12 mouse cellular contexts compared by ENCODE assay signal in genomic region chr5:24713199-24713598, GRCm38 (mm10). TPM values are rescaled to one million over a fixed set of nuclear protein-coding genes. Genes with fewer than 3 reads are reported as not detected.
DNase-seq lines count a peak whose midpoint lies in the region; ATAC-seq and TF ChIP-seq lines count a peak whose summit lies in the region.
"Had no signal": no experiment of that assay in that cellular context is flagged by ENCODE, and none has a peak within 500 bp of the region (broad histone marks: within the 10 kb centered on the region; RNA-seq: fewer than 3 reads in every experiment).

No protein-coding gene starts in this region.

- H3K27me3 ChIP-seq in lung, postnatal 0 days (replicated peaks; ENCODE audit: insufficient read depth, low read length), result no peaks in the 10 kb centered on the region
- H3K27me3 ChIP-seq in thymus, adult 2 months (ENCODE audit: control insufficient read depth, insufficient read depth, low read length), result no peaks in the 10 kb centered on the region
- H3K27me3 ChIP-seq: intestine, embryonic 15.5 days; limb, embryonic 12.5 days; midbrain, embryonic 12.5 days had no signal

- H3K36me3 ChIP-seq in lung, postnatal 0 days (ENCODE audit: insufficient read depth, low read length), result peaks cover 19% of the 10 kb centered on the region
- peaks cover 37% of the 10 kb centered on the region for H3K36me3 ChIP-seq in thymus, adult 2 months (ENCODE audit: control insufficient read depth, insufficient read depth, low read length)

- no peak for TF ChIP-seq CTCF in lung, postnatal 0 days (IDR thresholded peaks at IDR 0.05)
- TF ChIP-seq CTCF in lung, adult 2 months (IDR thresholded peaks at IDR 0.05; ENCODE audit: insufficient read depth, low read length), result no peak
- TF ChIP-seq CTCF in thymus, adult 2 months (IDR thresholded peaks at IDR 0.05; ENCODE audit: borderline replicate concordance, control insufficient read depth, extremely low read depth, insufficient read depth, low read length, poor library complexity), result no peak

- H3K4me1 ChIP-seq in lung, postnatal 0 days (ENCODE audit: insufficient read depth, low read depth, low read length), result no peaks in the 10 kb centered on the region
- no peaks in the 10 kb centered on the region; the same call in 1 of the 2 replicates for H3K4me1 ChIP-seq in lung, adult 2 months (ENCODE audit: control insufficient read depth, insufficient read depth, low read length)
- H3K4me1 ChIP-seq in thymus, adult 2 months (replicated peaks; ENCODE audit: control insufficient read depth, insufficient read depth, low read length), result no peaks in the 10 kb centered on the region
- H3K4me1 ChIP-seq: intestine, embryonic 15.5 days; limb, embryonic 12.5 days; midbrain, embryonic 12.5 days had no signal

- TF ChIP-seq POLR2A in lung, adult 2 months (IDR thresholded peaks at IDR 0.05; ENCODE audit: borderline replicate concordance, extremely low read depth, low read depth, low read length), result no peak
- no peak for TF ChIP-seq POLR2A in thymus, adult 2 months (IDR thresholded peaks at IDR 0.05; ENCODE audit: control insufficient read depth, extremely low read depth, insufficient read depth, low read length, poor library complexity)

- 77% methylated on average over 2 of the region's 2 CpGs for WGBS in lung, postnatal 0 days
- WGBS in lung, adult 2 months, result 56% methylated on average over 2 of the region's 2 CpGs
- 82% methylated on average over 2 of the region's 2 CpGs for WGBS in thymus, adult 2 months

- TF ChIP-seq EP300 in lung, postnatal 0 days (IDR thresholded peaks at IDR 0.05), result no peak

- no peak overlapping the region for H3K4me2 ChIP-seq in lung, postnatal 0 days (replicated peaks; ENCODE audit: low read depth, low read length)
- H3K4me2 ChIP-seq: intestine, embryonic 15.5 days; limb, embryonic 12.5 days; midbrain, embryonic 12.5 days had no signal

- no peak overlapping the region for H3K9ac ChIP-seq in lung, postnatal 0 days (replicated peaks; ENCODE audit: low read depth)
- H3K9ac ChIP-seq: intestine, embryonic 15.5 days; midbrain, embryonic 12.5 days had no signal

- no peak for DNase-seq in frontal cortex, postnatal 14 days (ENCODE audit: low spot score in 2 of 2)
- DNase-seq in lung, postnatal 0 days (ENCODE audit: low spot score), result peak; percentile 10
- DNase-seq in lung, adult 2 months, result no peak
- peak; percentile 70 to 73 for DNase-seq in cerebellum, adult 18-20 months
- peak; percentile 42 for DNase-seq in lung, postnatal 14 days
- DNase-seq in thymus, adult 2 months, result no peak
- no peak for DNase-seq in natural killer cell, adult 2 months (ENCODE audit: low spot score in 2 of 2)

- H3K27ac ChIP-seq in lung, postnatal 0 days (ENCODE audit: low read length), result no peak overlapping the region
- H3K27ac ChIP-seq in thymus, adult 2 months (ENCODE audit: control insufficient read depth, insufficient read depth, low read length), result no peak overlapping the region
- H3K27ac ChIP-seq: intestine, embryonic 15.5 days; limb, embryonic 12.5 days; midbrain, embryonic 12.5 days had no signal

- no peaks in the 10 kb centered on the region for H3K9me3 ChIP-seq in lung, postnatal 0 days (ENCODE audit: low read length)
- H3K9me3 ChIP-seq: intestine, embryonic 15.5 days had no signal

- H3K4me3 ChIP-seq in lung, postnatal 0 days (ENCODE audit: low read depth, low read length), result no peak overlapping the region
- H3K4me3 ChIP-seq in lung, adult 2 months (replicated peaks; ENCODE audit: extremely low read depth, low read depth, low read length), result no peak overlapping the region
- H3K4me3 ChIP-seq in thymus, adult 2 months (ENCODE audit: control insufficient read depth, insufficient read depth, low read length), result no peak overlapping the region
- H3K4me3 ChIP-seq: intestine, embryonic 15.5 days; limb, embryonic 12.5 days; midbrain, embryonic 12.5 days had no signal

- peak; percentile 51; the same call in 1 of the 2 replicates for ATAC-seq in frontal cortex, adult (ENCODE audit: low TSS enrichment)
- peak; percentile 37 for ATAC-seq in lung, postnatal 0 days
- ATAC-seq: intestine, embryonic 15.5 days had no signal

RNA-seq across cellular contexts. Expression of gene Wdr86, which starts 17.3 kb away (rescaled TPM):
- polyA plus RNA-seq in lung, postnatal 0 days (2015; fragmentation: Nextera tagmentation; extraction: Ambion mirVana), result 11.0 and 12.5 TPM in 2 replicates
- polyA plus RNA-seq in lung, adult 2 months (2012; rRNA removed), result 2.6 and 3.4 TPM in 2 replicates
- 5.7 and 6.8 TPM in 2 replicates for polyA plus RNA-seq in thymus, adult 2 months (2012; rRNA removed)
- polyA plus RNA-seq: C2C12 had no signal

RNA-seq across cellular contexts. Expression of gene Nub1, which starts 27.9 kb away (rescaled TPM):
- polyA plus RNA-seq in lung, postnatal 0 days (2015; fragmentation: Nextera tagmentation; extraction: Ambion mirVana), result 33.0 and 34.5 TPM in 2 replicates
- 49.0 and 59.9 TPM in 2 replicates for polyA plus RNA-seq in lung, adult 2 months (2012; rRNA removed)
- polyA plus RNA-seq in thymus, adult 2 months (2012; rRNA removed), result 70.5 and 75.4 TPM in 2 replicates

RNA-seq across cellular contexts. Expression of gene Crygn, which starts 44.6 kb away (rescaled TPM):
- polyA plus RNA-seq in lung, postnatal 0 days (2015; fragmentation: Nextera tagmentation; extraction: Ambion mirVana), result 5.8 TPM in 2 replicates
- polyA plus RNA-seq in lung, adult 2 months (2012; rRNA removed), result 0.27 and 0.28 TPM in 2 replicates
- 0.43 TPM in 1 of 2 replicates, not detected in the other for polyA plus RNA-seq in thymus, adult 2 months (2012; rRNA removed)
- polyA plus RNA-seq: C2C12; limb, embryonic 12.5 days; midbrain, embryonic 12.5 days had no signal

Comparison
In these comparisons a context has a peak if more than half of its experiments do, and no peak if none do; other contexts are left out.
1. DNase-seq: peak in lung, postnatal 0 days (single experiment), cerebellum, adult 18-20 months (2 of 2) and lung, postnatal 14 days (single experiment); none in frontal cortex, postnatal 14 days (0 of 2), lung, adult 2 months (single experiment), thymus, adult 2 months (single experiment) and natural killer cell, adult 2 months (0 of 2).